ENCODE assay signal across 9 mouse cellular contexts in genomic region chr6:84225587-84225986, GRCm38 (mm10).
A peak's percentile ranks its signal among the peaks of the same experiment; 100 is the strongest.
DNase-seq lines count a peak whose midpoint lies in the region; ATAC-seq lines count a peak whose summit lies in the region.
"Had no signal": no experiment of that assay in that cellular context is flagged by ENCODE, and none has a peak within 500 bp of the region (broad histone marks: within the 10 kb centered on the region; RNA-seq: fewer than 3 reads in every experiment).

No protein-coding gene starts in this region.

- H3K4me1 ChIP-seq in embryonic facial prominence, embryonic 10.5 days: peaks cover 42% of the 10 kb centered on the region
- H3K4me1 ChIP-seq in heart, embryonic 15.5 days (replicated peaks): peaks cover 33% of the 10 kb centered on the region
- peaks cover 14% of the 10 kb centered on the region; the same call in 1 of the 2 replicates for H3K4me1 ChIP-seq in midbrain, embryonic 13.5 days (replicated peaks)
- H3K4me1 ChIP-seq in intestine, embryonic 16.5 days (ENCODE audit: control insufficient read depth, insufficient read depth, low read length): no peaks in the 10 kb centered on the region

- no peaks in the 10 kb centered on the region for H3K9me3 ChIP-seq in embryonic facial prominence, embryonic 10.5 days
- no peaks in the 10 kb centered on the region for H3K9me3 ChIP-seq in heart, embryonic 15.5 days (replicated peaks)
- H3K9me3 ChIP-seq in midbrain, embryonic 13.5 days: no peaks in the 10 kb centered on the region
- H3K9me3 ChIP-seq in intestine, embryonic 16.5 days (ENCODE audit: control insufficient read depth, low read length): no peaks in the 10 kb centered on the region
- H3K9me3 ChIP-seq: neural tube, embryonic 12.5 days had no signal

- H3K4me3 ChIP-seq in embryonic facial prominence, embryonic 10.5 days: no peak overlapping the region
- H3K4me3 ChIP-seq in heart, embryonic 15.5 days: no peak overlapping the region
- H3K4me3 ChIP-seq in midbrain, embryonic 13.5 days (replicated peaks): no peak overlapping the region
- no peak overlapping the region for H3K4me3 ChIP-seq in intestine, embryonic 16.5 days (ENCODE audit: low read length)
- H3K4me3 ChIP-seq: neural tube, embryonic 12.5 days had no signal

- H3K4me2 ChIP-seq in heart, embryonic 15.5 days: no peak overlapping the region
- H3K4me2 ChIP-seq in midbrain, embryonic 13.5 days (replicated peaks): no peak overlapping the region
- no peak overlapping the region for H3K4me2 ChIP-seq in intestine, embryonic 16.5 days (ENCODE audit: low read depth, low read length)
- H3K4me2 ChIP-seq: neural tube, embryonic 12.5 days had no signal

- ATAC-seq in heart, embryonic 15.5 days (replicated peaks; ENCODE audit: insufficient number of reproducible peaks, insufficient read depth, low FRiP score, low read depth): peak; percentile 78
- no peak for ATAC-seq in erythroid progenitor cell, adult 5-6 weeks (replicated peaks; ENCODE audit: low FRiP score, poor library complexity, severe bottlenecking)
- no peak for ATAC-seq in midbrain, embryonic 13.5 days
- no peak for ATAC-seq in intestine, embryonic 16.5 days

- H3K27ac ChIP-seq in embryonic facial prominence, embryonic 10.5 days (replicated peaks): peak overlapping the region; percentile 30; the same call in 1 of the 2 replicates
- peak overlapping the region; percentile 85 for H3K27ac ChIP-seq in heart, embryonic 15.5 days
- no peak overlapping the region for H3K27ac ChIP-seq in midbrain, embryonic 13.5 days
- no peak overlapping the region for H3K27ac ChIP-seq in intestine, embryonic 16.5 days (ENCODE audit: low read length)
- H3K27ac ChIP-seq: neural tube, embryonic 12.5 days had no signal

- H3K9ac ChIP-seq in heart, embryonic 15.5 days: no peak overlapping the region
- no peak overlapping the region for H3K9ac ChIP-seq in midbrain, embryonic 13.5 days (replicated peaks)
- H3K9ac ChIP-seq in intestine, embryonic 16.5 days (ENCODE audit: low read depth, low read length): no peak overlapping the region
- H3K9ac ChIP-seq: neural tube, embryonic 12.5 days had no signal

- WGBS in embryonic facial prominence, embryonic 10.5 days: 49% methylated on average over 6 of the region's 6 CpGs
- 27% methylated on average over 6 of the region's 6 CpGs for WGBS in heart, embryonic 15.5 days
- WGBS in midbrain, embryonic 13.5 days: 73% methylated on average over 6 of the region's 6 CpGs
- WGBS in intestine, embryonic 16.5 days: 71% methylated on average over 6 of the region's 6 CpGs

- DNase-seq in testis, postnatal 14 days (ENCODE audit: low spot score): peak; percentile 61
- DNase-seq in testis, postnatal 10 days (ENCODE audit: low spot score): no peak
- DNase-seq in embryonic facial prominence, embryonic 10.5 days (ENCODE audit: low spot score): no peak
- DNase-seq in left cerebral cortex, postnatal 10 days (ENCODE audit: extremely low spot score in 1 of 2, low spot score in 2 of 2): peak; percentile 49 to 55

- intact Hi-C loops in left cerebral cortex, postnatal 10 days (cut with DNase I): no loop called here

- H3K36me3 ChIP-seq in embryonic facial prominence, embryonic 10.5 days (replicated peaks): no peaks in the 10 kb centered on the region
- H3K36me3 ChIP-seq in heart, embryonic 15.5 days: no peaks in the 10 kb centered on the region
- no peaks in the 10 kb centered on the region for H3K36me3 ChIP-seq in midbrain, embryonic 13.5 days
- H3K36me3 ChIP-seq in intestine, embryonic 16.5 days (ENCODE audit: control insufficient read depth, insufficient read depth, low read length): no peaks in the 10 kb centered on the region
- H3K36me3 ChIP-seq: neural tube, embryonic 12.5 days had no signal

- H3K27me3 ChIP-seq in embryonic facial prominence, embryonic 10.5 days (replicated peaks; ENCODE audit: low read depth, poor library complexity, severe bottlenecking): peaks cover 32% of the 10 kb centered on the region
- peaks cover 3% of the 10 kb centered on the region; the same call in 1 of the 2 replicates for H3K27me3 ChIP-seq in heart, embryonic 15.5 days
- no peaks in the 10 kb centered on the region for H3K27me3 ChIP-seq in midbrain, embryonic 13.5 days
- H3K27me3 ChIP-seq in intestine, embryonic 16.5 days (replicated peaks; ENCODE audit: control insufficient read depth, insufficient read depth, low read length): no peaks in the 10 kb centered on the region
- H3K27me3 ChIP-seq: neural tube, embryonic 12.5 days had no signal

Comparison
In these comparisons a context has a peak if more than half of its experiments do, and no peak if none do; other contexts are left out.
1. DNase-seq: peak in testis, postnatal 14 days (single experiment) and left cerebral cortex, postnatal 10 days (2 of 2); none in testis, postnatal 10 days (single experiment) and embryonic facial prominence, embryonic 10.5 days (single experiment).
2. H3K27ac ChIP-seq: peak in embryonic facial prominence, embryonic 10.5 days (single experiment) and heart, embryonic 15.5 days (single experiment); none in midbrain, embryonic 13.5 days (single experiment) and intestine, embryonic 16.5 days (single experiment).